Mouse (Mus musculus) cerebellum, adult (tissue): ENCODE data around the gene B4galnt1.
A peak's percentile ranks its signal among the peaks of the same experiment; 100 is the strongest.

Experiments
- ATAC-seq: cut with Nextera tagmentation; 2 replicates; pipeline ENCODE4 v1.9.2; 2017; ENCODE audit warnings: mild to moderate bottlenecking, moderate library complexity, mixed read lengths; ENCODE audit not compliant: insufficient number of reproducible peaks, low FRiP score, low TSS enrichment

The B4galnt1 gene

GRCm38 (mm10) chr10:127166771-127167613, 2.0 kb downstream of the B4galnt1 start:
- no peak for ATAC-seq

GRCm38 (mm10) chr10:127167614-127168192, 2.7 kb downstream of the B4galnt1 start:
- ATAC-seq = no peak

- ATAC-seq = no peak
Observed at GRCm38 (mm10) chr10:127170002-127170401, 5.0 kb downstream of the B4galnt1 start.

- ATAC-seq = no peak
Observed at GRCm38 (mm10) chr10:127170837-127171272, 5.8 kb downstream of the B4galnt1 start.

GRCm38 (mm10) chr10:127171631-127172200, 6.7 kb downstream of the B4galnt1 start:
- no peak for ATAC-seq

- no peak for ATAC-seq
Observed at GRCm38 (mm10) chr10:127173148-127174065, 8.4 kb downstream of the B4galnt1 start.

GRCm38 (mm10) chr10:127174170-127174569, 9.1 kb downstream of the B4galnt1 start:
- no peak for ATAC-seq

- no peak for ATAC-seq
Observed at GRCm38 (mm10) chr10:127176228-127176627, 11.2 kb downstream of the B4galnt1 start.

- no peak for ATAC-seq
Observed at GRCm38 (mm10) chr10:127176756-127177155, 11.7 kb downstream of the B4galnt1 start.

- 0 out of 2 replicates have a peak, but pooled peaks have one; percentile 10 for ATAC-seq
Observed at GRCm38 (mm10) chr10:127177235-127177634, 12.2 kb downstream of the B4galnt1 start.

- ATAC-seq = peak; percentile 52
Observed at GRCm38 (mm10) chr10:127177719-127178118, 12.7 kb downstream of the B4galnt1 start.

GRCm38 (mm10) chr10:127178286-127179027, 13.4 kb downstream of the B4galnt1 start:
- no peak for ATAC-seq

GRCm38 (mm10) chr10:127179871-127180694, 15.1 kb downstream of the B4galnt1 start, which contains the start of gene Slc26a10:
Gene Slc26a10, minus strand, starts transcription at chr10:127180645.
- no peak for ATAC-seq

GRCm38 (mm10) chr10:127180695-127181047, 15.6 kb downstream of the B4galnt1 start:
- ATAC-seq = no peak

GRCm38 (mm10) chr10:127181566-127181965, 16.5 kb downstream of the B4galnt1 start:
- ATAC-seq = no peak

- no peak for ATAC-seq
Observed at GRCm38 (mm10) chr10:127182624-127183023, 17.6 kb downstream of the B4galnt1 start.

- ATAC-seq = no peak
Observed at GRCm38 (mm10) chr10:127183759-127184158, 18.7 kb downstream of the B4galnt1 start.

- no peak for ATAC-seq
Observed at GRCm38 (mm10) chr10:127185101-127185500, 20.1 kb downstream of the B4galnt1 start.

- no peak for ATAC-seq
Observed at GRCm38 (mm10) chr10:127185506-127185905, 20.5 kb downstream of the B4galnt1 start.
